Mouse (Mus musculus) megakaryocyte, embryonic 14.5 days (primary cell): Measurements from ENCODE around the gene Rab40c. TPM values are rescaled to one million over a fixed set of nuclear protein-coding genes. Genes with fewer than 3 reads are reported as not detected.

Experiments
- H3K27me3 ChIP-seq: replicated peaks from 2 replicates; pipeline ENCODE3; 2012; ENCODE audit warnings: inconsistent platforms
- H3K36me3 ChIP-seq: replicated peaks from 2 replicates; pipeline ENCODE3; 2012; ENCODE audit warnings: low read length, inconsistent platforms, mixed read lengths
- H3K4me1 ChIP-seq: 2 replicates; pipeline ENCODE4 v1.6.1; 2012; ENCODE audit warnings: inconsistent platforms
- H3K4me3 ChIP-seq: replicated peaks from 2 replicates; pipeline ENCODE3; 2012; ENCODE audit warnings: moderate library complexity, mild to moderate bottlenecking, inconsistent platforms
- H3K9me3 ChIP-seq: 2 replicates; pipeline ENCODE4 v1.6.1; 2012; ENCODE audit warnings: inconsistent platforms
- FLI1 ChIP-seq: IDR thresholded peaks from 2 replicates; pipeline ENCODE4 v1.6.1; 2012; ENCODE audit warnings: low read length, inconsistent platforms, mixed read lengths
- GATA1 ChIP-seq: IDR thresholded peaks from 3 replicates; pipeline ENCODE4 v1.6.1; 2012; ENCODE audit warnings: mixed read lengths, low read length, inconsistent platforms, borderline replicate concordance
- polyA plus RNA-seq: library from polyadenylated mRNA; stranded (reverse); fragments of >175 nt; gene quantifications from 2 replicates; pipeline ENCODE4 v1.2.3, GENCODE M21; 2012; ENCODE audit warnings: low replicate concordance; ENCODE audit not compliant: insufficient read depth

The Rab40c gene
- polyA plus RNA-seq, 1 experiment, result 8.8 TPM

GRCm38 (mm10) chr17:25900193-25900592 lies 19.3 kb downstream of the Rab40c start:
- peaks cover 46% of the 10 kb centered on the region for H3K4me1 ChIP-seq
- H3K9me3 ChIP-seq, result peaks cover 4% of the 10 kb centered on the region; the same call in 1 of the 2 replicates
- TF ChIP-seq FLI1 (no peak), GATA1 (no peak)
- no peak overlapping the region for H3K4me3 ChIP-seq
- no peaks in the 10 kb centered on the region for H3K27me3 ChIP-seq
- H3K36me3 ChIP-seq, result peaks cover 35% of the 10 kb centered on the region

- TF ChIP-seq GATA1 (no peak), FLI1 (no peak)
- Histone ChIP-seq H3K36me3 (peaks cover 30% of the 10 kb centered on the region), H3K4me1 (peaks cover 33% of the 10 kb centered on the region), H3K27me3 (no peaks in the 10 kb centered on the region), H3K4me3 (no peak overlapping the region), H3K9me3 (peaks cover 4% of the 10 kb centered on the region; the same call in 1 of the 2 replicates)
Observed at GRCm38 (mm10) chr17:25895891-25896290, 23.6 kb downstream of the Rab40c start.

GRCm38 (mm10) chr17:25895415-25895814 lies 24.1 kb downstream of the Rab40c start:
- TF ChIP-seq GATA1 (no peak), FLI1 (no peak)
- no peaks in the 10 kb centered on the region for H3K27me3 ChIP-seq
- peaks cover 33% of the 10 kb centered on the region for H3K4me1 ChIP-seq

GRCm38 (mm10) chr17:25893975-25894617 lies 25.4 kb downstream of the Rab40c start:
- Histone ChIP-seq H3K36me3 (peaks cover 30% of the 10 kb centered on the region), H3K27me3 (no peaks in the 10 kb centered on the region), H3K9me3 (no peaks in the 10 kb centered on the region), H3K4me1 (peaks cover 25% of the 10 kb centered on the region), H3K4me3 (no peak overlapping the region)
- no peak for TF ChIP-seq GATA1
- TF ChIP-seq FLI1, result no peak

More at GRCm38 (mm10) chr17:25895415-25895814, 24.1 kb downstream of the Rab40c start:
- H3K36me3 ChIP-seq, result peaks cover 30% of the 10 kb centered on the region
- 0 out of 2 replicates have a peak, but pooled peaks cover under 1% of the 10 kb centered on the region for H3K9me3 ChIP-seq
- H3K4me3 ChIP-seq, result no peak overlapping the region

- Histone ChIP-seq H3K4me3 (no peak overlapping the region), H3K9me3 (no peaks in the 10 kb centered on the region), H3K27me3 (no peaks in the 10 kb centered on the region), H3K4me1 (peaks cover 28% of the 10 kb centered on the region), H3K36me3 (peaks cover 78% of the 10 kb centered on the region)
- no peak for TF ChIP-seq FLI1
- no peak for TF ChIP-seq GATA1
Observed at GRCm38 (mm10) chr17:25888837-25889236, 30.7 kb downstream of the Rab40c start.

- H3K36me3 ChIP-seq, result peaks cover 91% of the 10 kb centered on the region
- no peak for TF ChIP-seq FLI1
- no peak for TF ChIP-seq GATA1
- H3K27me3 ChIP-seq, result no peaks in the 10 kb centered on the region
- H3K4me1 ChIP-seq, result peaks cover 30% of the 10 kb centered on the region
- H3K4me3 ChIP-seq, result no peak overlapping the region
- H3K9me3 ChIP-seq, result no peaks in the 10 kb centered on the region
Observed at GRCm38 (mm10) chr17:25887467-25887866, 32.1 kb downstream of the Rab40c start.

GRCm38 (mm10) chr17:25886806-25887205 lies 32.7 kb downstream of the Rab40c start:
- Histone ChIP-seq H3K9me3 (no peaks in the 10 kb centered on the region), H3K36me3 (peaks cover 95% of the 10 kb centered on the region)
- TF ChIP-seq GATA1 (no peak), FLI1 (no peak)

GRCm38 (mm10) chr17:25885636-25886035 lies 33.9 kb downstream of the Rab40c start:
- TF ChIP-seq GATA1, result no peak
- no peaks in the 10 kb centered on the region for H3K9me3 ChIP-seq
- H3K27me3 ChIP-seq, result no peaks in the 10 kb centered on the region
- no peak overlapping the region for H3K4me3 ChIP-seq
- H3K36me3 ChIP-seq, result peaks cover 95% of the 10 kb centered on the region
- peaks cover 41% of the 10 kb centered on the region for H3K4me1 ChIP-seq

More at GRCm38 (mm10) chr17:25886806-25887205, 32.7 kb downstream of the Rab40c start:
- peaks cover 34% of the 10 kb centered on the region for H3K4me1 ChIP-seq
- H3K27me3 ChIP-seq, result no peaks in the 10 kb centered on the region
- no peak overlapping the region for H3K4me3 ChIP-seq

- peaks cover 47% of the 10 kb centered on the region for H3K4me1 ChIP-seq
- H3K36me3 ChIP-seq, result peaks cover 95% of the 10 kb centered on the region
- no peak overlapping the region for H3K4me3 ChIP-seq
- no peaks in the 10 kb centered on the region for H3K9me3 ChIP-seq
- H3K27me3 ChIP-seq, result no peaks in the 10 kb centered on the region
- no peak for TF ChIP-seq FLI1
- TF ChIP-seq GATA1, result no peak
Observed at GRCm38 (mm10) chr17:25883824-25884223, 35.7 kb downstream of the Rab40c start.

GRCm38 (mm10) chr17:25883268-25883667 lies 36.3 kb downstream of the Rab40c start:
- Histone ChIP-seq H3K36me3 (peaks cover 95% of the 10 kb centered on the region), H3K4me1 (peaks cover 47% of the 10 kb centered on the region), H3K27me3 (no peaks in the 10 kb centered on the region), H3K9me3 (no peaks in the 10 kb centered on the region), H3K4me3 (no peak overlapping the region)
- TF ChIP-seq GATA1 (no peak), FLI1 (no peak)

- H3K27me3 ChIP-seq, result no peaks in the 10 kb centered on the region
- H3K36me3 ChIP-seq, result peaks cover 94% of the 10 kb centered on the region
Observed at GRCm38 (mm10) chr17:25882306-25882705, 37.2 kb downstream of the Rab40c start.

More at GRCm38 (mm10) chr17:25882306-25882705, 37.2 kb downstream of the Rab40c start:
- Histone ChIP-seq H3K9me3 (no peaks in the 10 kb centered on the region), H3K4me1 (peaks cover 41% of the 10 kb centered on the region), H3K4me3 (peak overlapping the region; percentile 36)
- TF ChIP-seq FLI1, result no peak
- TF ChIP-seq GATA1, result no peak
